ENCODE assay signal across 41 mouse cellular contexts in the genomic region with DNA sequence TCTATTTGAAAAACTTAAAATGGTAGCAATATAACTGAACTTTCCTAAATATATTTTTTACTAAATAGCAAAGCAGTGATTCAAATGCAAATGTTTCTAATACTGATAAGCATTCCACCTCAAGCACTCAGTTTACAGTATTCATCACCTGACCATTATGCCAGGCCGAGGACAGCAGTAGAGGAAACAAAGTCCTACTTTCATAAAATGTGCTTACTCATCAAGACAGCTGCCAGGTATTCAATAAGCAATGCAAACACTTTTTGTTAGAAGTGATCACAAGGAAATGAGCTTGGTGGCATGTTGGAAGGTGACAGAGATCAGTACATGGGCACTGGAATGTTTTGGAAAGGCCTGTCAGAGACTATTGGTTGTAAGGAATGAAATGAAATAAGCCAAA. TPM values are rescaled to one million over a fixed set of nuclear protein-coding genes. Genes with fewer than 3 reads are reported as not detected.
"Had no signal": no experiment of that assay in that cellular context is flagged by ENCODE, and none has a peak within 500 bp of the region (broad histone marks: within the 10 kb centered on the region; RNA-seq: fewer than 3 reads in every experiment).

No protein-coding gene starts in this region.

- H3K27ac ChIP-seq: heart, embryonic 10.5 days; hindbrain, embryonic 13.5 days; hindbrain, embryonic 15.5 days; hindbrain, postnatal 0 days; limb, embryonic 13.5 days; limb, embryonic 15.5 days; liver, embryonic 14.5 days had no signal

- H3K9me3 ChIP-seq: heart, embryonic 10.5 days; heart, embryonic 12.5 days; hindbrain, embryonic 13.5 days; hindbrain, embryonic 15.5 days; limb, embryonic 13.5 days; limb, embryonic 15.5 days had no signal

- H3K36me3 ChIP-seq: heart, embryonic 10.5 days; heart, embryonic 12.5 days; hindbrain, embryonic 13.5 days; hindbrain, embryonic 15.5 days; limb, embryonic 13.5 days; limb, embryonic 15.5 days had no signal

- H3K4me1 ChIP-seq: heart, embryonic 10.5 days; heart, embryonic 12.5 days; hindbrain, embryonic 13.5 days; hindbrain, embryonic 15.5 days; limb, embryonic 13.5 days; limb, embryonic 15.5 days had no signal

- H3K4me3 ChIP-seq: heart, embryonic 10.5 days; heart, embryonic 12.5 days; hindbrain, embryonic 13.5 days; hindbrain, embryonic 15.5 days; limb, embryonic 13.5 days; limb, embryonic 15.5 days had no signal

- DNase-seq: gastrocnemius, postnatal 14 days; gastrocnemius, postnatal 36 days; heart, adult 18-20 months; heart, postnatal 14 days; heart, postnatal 36 days; kidney, adult 18-20 months; kidney, adult 8-10 months; kidney, postnatal 10 days; kidney, postnatal 25 days; kidney, postnatal 4 days; layer of hippocampus, adult 9-11 months; layer of hippocampus, postnatal 36 days; left cerebral cortex, postnatal 4 days had no signal

- ATAC-seq: hindbrain, postnatal 0 days had no signal

- H3K4me2 ChIP-seq: heart, embryonic 12.5 days; hindbrain, embryonic 13.5 days; hindbrain, embryonic 15.5 days; limb, embryonic 13.5 days; limb, embryonic 15.5 days; liver, embryonic 11.5 days had no signal

- H3K27me3 ChIP-seq: heart, embryonic 12.5 days; hindbrain, embryonic 13.5 days; hindbrain, embryonic 15.5 days; limb, embryonic 13.5 days; limb, embryonic 15.5 days had no signal

- H3K9ac ChIP-seq: heart, embryonic 12.5 days; hindbrain, embryonic 13.5 days; hindbrain, embryonic 15.5 days; limb, embryonic 13.5 days; limb, embryonic 15.5 days; liver, embryonic 14.5 days had no signal

RNA-seq across cellular contexts. Expression of a gene that starts 9.0 kb away (rescaled TPM):
- total RNA-seq: gastrocnemius, adult 18-20 months; gastrocnemius, adult 8-10 months; gastrocnemius, postnatal 14 days; gastrocnemius, postnatal 36 days; heart, adult 18-20 months; heart, postnatal 14 days; heart, postnatal 36 days; hematopoietic stem cell, adult 5-6 weeks; hindbrain, postnatal 0 days; layer of hippocampus, adult 8-10 months; layer of hippocampus, postnatal 14 days; layer of hippocampus, postnatal 36 days; left cerebral cortex, adult 18-20 months; left cerebral cortex, adult 8-10 months; left cerebral cortex, postnatal 10 days; left cerebral cortex, postnatal 25 days; left cerebral cortex, postnatal 4 days had no signal
- polyA plus RNA-seq: gonadal fat pad, adult 2 months; heart, embryonic 10.5 days; heart, embryonic 12.5 days; heart, embryonic 14.5 days; heart, embryonic 16.5 days; hindbrain, embryonic 11.5 days; hindbrain, embryonic 13.5 days; hindbrain, embryonic 15.5 days; hindbrain, postnatal 0 days; intestine, embryonic 14.5 days; kidney, embryonic 14.5 days; kidney, embryonic 16.5 days; limb, embryonic 11.5 days; liver, embryonic 11.5 days; liver, embryonic 14.5 days; liver, embryonic 16.5 days had no signal

RNA-seq across cellular contexts. Expression of a gene that starts 49.8 kb away (rescaled TPM):
- total RNA-seq: gastrocnemius, adult 18-20 months; gastrocnemius, adult 8-10 months; gastrocnemius, postnatal 14 days; gastrocnemius, postnatal 36 days; heart, adult 18-20 months; heart, adult 8-10 months; heart, postnatal 14 days; heart, postnatal 36 days; hematopoietic stem cell, adult 5-6 weeks; hindbrain, postnatal 0 days; layer of hippocampus, adult 8-10 months; layer of hippocampus, postnatal 14 days; layer of hippocampus, postnatal 36 days; left cerebral cortex, adult 18-20 months; left cerebral cortex, adult 8-10 months; left cerebral cortex, postnatal 10 days; left cerebral cortex, postnatal 25 days; left cerebral cortex, postnatal 4 days had no signal
- polyA plus RNA-seq: gonadal fat pad, adult 2 months; heart, embryonic 10.5 days; heart, embryonic 12.5 days; heart, embryonic 14.5 days; heart, embryonic 16.5 days; hindbrain, embryonic 11.5 days; hindbrain, embryonic 13.5 days; hindbrain, embryonic 15.5 days; hindbrain, postnatal 0 days; intestine, embryonic 14.5 days; kidney, embryonic 14.5 days; kidney, embryonic 16.5 days; limb, embryonic 11.5 days; limb, embryonic 13.5 days; limb, embryonic 15.5 days; liver, embryonic 11.5 days; liver, embryonic 14.5 days; liver, embryonic 16.5 days had no signal
